Mouse (Mus musculus) cerebellum, adult 11-12 months (tissue): Measurements from ENCODE around the gene Mgll.

ENCODE experiments used
- DNase-seq: peaks from one replicate; pipeline ENCODE4 v3.0.0; 2022

Gene Mgll

DNA sequence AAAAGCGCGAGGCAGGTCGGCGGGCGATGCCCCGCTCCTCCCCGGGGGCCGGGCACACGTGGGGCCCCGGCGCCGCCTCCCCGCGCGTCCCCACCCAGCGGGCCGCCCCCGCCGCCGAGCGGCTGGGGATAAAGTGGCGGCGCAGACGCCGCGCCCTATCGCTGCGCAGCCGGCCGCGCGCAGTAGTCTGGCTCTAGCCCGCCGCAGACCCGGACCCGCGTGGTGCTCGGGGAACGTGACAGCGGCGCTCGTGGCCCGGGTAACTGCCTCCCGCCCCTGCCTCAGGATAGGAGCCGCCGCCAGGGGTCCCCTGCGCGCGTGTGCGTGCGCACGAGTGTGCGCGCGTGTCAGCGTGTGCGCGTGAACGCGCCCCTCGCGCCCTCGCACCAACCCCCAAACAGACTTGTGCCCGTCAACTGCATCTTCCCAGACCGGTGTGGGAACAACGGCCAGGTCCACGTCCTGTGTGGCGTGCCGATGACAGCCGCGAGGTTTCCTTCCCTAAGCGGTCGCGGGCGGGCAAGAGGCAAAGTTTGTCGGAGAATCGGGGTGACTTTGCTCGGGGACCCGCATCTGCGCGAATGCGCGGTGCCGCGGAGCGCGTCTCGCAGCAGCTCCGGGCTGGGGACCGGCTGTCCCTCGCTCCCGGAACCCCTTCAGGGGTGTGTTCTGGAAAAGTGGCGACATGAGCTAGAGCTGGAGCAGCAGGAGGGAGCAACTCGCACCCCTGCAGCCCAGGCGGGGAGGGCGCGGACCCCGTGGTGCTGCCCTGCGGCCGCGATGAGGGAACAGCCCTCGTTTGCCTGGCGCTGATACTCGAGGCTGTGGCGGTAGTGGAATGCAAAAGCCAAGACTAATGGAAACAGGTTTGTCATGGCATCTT, at the start of gene Mgll:
Mgll (plus strand) TSS at position 100 of the 883 bp plus-strand sequence.
- DNase-seq, result peak; percentile 79

- no peak for DNase-seq
Measured at GRCm38 (mm10) chr6:88675815-88676214, 48.4 kb upstream of the Mgll start.

DNA sequence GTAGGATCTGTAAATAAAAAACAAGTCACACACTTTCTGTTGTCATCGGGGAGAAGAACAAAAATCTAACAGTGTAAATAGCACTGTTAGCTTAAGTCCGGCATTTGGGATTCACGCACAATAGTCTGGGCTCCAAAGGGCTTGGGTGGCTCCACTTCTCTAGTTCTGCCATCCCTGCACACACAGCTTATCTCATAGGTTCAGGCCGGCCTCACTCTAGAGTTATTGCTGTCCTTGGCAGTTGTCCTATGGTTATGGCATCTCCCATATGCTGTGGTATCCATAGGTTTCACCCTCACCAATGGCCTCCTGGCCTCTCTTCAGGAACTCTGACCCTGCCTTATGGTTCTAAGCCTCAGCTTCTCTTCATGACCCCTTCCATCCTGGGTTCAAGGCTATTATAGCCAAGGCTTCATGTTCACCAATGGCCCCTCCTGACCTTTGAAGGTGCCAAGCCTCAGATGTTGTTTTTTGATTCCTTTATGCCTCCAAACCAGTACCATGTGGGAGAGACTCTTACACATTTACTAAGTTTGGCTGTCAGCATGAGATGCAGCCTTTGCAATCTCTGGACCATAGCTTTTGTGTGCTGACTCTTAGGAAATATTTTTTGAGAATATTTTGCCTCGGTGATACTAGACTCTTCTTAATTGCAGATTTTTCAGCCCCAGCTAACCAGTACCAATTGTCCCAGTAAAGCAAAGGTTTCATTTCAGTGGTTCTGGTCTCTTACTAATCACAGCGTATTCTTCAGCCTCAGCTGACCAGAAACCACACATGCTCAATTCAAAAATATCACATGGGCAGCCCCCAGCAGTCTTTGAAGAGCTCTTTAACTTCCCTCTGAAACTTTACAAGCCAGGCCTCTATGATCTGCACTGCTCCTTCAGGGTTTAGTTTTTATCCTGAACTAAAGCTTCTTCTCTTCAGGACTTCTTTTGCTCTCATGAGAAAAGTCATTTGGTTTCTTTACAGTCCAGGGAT, 47.2 kb upstream of the Mgll start:
- DNase-seq, result no peak

- DNase-seq, result no peak
Measured at GRCm38 (mm10) chr6:88677738-88678137, 46.5 kb upstream of the Mgll start.

GRCm38 (mm10) chr6:88681026-88681425, 43.2 kb upstream of the Mgll start:
- DNase-seq, result no peak

DNA sequence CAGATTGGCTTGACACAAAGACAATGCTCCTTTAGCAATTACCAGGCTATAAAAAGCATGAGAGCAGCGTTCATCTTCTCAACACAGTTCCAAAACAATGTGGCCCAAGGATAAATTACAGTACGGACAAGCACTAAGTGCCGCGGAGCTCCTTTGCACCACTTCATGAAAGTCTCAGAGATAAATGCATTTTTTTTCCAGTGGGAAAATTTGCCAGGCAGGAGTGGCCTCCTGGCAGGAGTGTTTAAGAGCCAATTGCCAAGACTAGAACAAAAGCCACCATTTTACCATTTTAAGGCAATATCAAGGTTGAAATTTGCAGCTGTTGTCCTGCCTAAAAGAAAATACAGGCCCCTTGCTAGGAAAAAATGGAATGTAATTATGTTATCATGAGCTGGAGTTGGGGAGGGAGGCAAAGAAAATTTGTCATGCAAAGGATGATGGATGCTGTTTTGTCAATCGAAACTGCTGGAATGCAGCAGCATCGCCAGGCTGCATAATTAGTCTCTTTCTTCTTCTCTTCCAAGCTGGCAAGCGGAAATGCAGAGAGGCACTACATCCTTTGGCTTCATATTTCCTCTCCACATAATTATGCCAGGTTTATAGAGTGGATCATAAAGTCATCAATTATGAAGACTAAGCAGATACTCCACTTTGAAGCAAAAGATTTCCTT, 40.7 kb upstream of the Mgll start:
- no peak for DNase-seq

DNA sequence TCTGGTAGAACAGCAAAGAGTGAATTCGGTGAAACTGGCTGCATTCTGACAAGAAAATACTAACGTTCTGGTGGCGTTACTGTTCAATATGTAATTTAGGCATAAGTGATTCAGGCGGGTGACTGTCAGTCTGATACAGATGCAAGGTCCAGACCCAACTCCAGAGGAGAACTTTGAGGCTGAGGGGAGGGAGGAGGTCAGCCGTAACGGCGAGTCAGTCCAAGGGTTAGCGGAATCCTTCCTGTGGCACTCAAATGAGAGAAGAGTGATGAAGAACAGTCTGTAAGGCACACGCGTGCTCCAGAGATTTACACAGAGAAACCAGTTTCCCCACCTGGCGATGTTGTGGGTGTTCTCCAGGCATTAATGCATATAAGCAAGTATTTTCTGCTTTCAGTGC, 36.0 kb upstream of the Mgll start:
- DNase-seq, result no peak

DNA sequence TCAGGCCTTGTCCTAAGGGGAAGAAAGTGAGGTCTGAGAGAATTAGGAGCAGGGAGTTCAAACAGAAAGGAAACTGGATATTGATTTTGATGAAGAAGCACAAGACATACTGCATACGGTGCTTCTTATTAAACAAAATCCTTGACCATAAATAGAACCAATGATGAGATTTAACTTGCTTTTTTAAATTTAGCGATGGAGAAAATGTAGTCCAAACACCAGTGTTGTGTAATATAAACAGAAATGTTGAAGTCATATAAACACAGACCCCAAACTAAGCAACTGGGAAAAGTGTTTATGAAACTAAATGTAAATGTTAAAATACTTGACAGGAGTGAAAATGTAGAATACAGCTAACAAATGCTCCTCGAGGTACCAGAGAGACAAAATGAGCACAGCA, 35.5 kb upstream of the Mgll start:
- no peak for DNase-seq

DNA sequence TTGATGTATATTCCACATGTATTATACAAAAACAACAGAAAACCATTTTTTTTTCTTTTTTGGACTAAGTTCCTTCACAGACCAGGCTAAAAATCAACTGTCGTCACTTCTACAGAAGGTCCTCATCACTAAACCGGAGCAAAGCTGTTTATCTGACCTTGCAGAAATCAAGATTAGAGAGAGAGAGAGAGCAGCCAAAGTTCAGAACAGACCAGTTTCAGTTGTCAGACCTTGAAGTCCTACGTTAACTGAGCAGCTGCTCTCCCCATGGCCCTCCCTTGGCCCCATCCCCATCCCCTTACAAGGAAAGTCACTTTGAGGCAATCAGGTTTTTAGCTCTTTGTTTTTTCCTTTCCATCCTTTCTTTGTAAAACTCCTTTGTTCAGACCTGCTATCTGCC, 34.0 kb upstream of the Mgll start:
- no peak for DNase-seq

DNA sequence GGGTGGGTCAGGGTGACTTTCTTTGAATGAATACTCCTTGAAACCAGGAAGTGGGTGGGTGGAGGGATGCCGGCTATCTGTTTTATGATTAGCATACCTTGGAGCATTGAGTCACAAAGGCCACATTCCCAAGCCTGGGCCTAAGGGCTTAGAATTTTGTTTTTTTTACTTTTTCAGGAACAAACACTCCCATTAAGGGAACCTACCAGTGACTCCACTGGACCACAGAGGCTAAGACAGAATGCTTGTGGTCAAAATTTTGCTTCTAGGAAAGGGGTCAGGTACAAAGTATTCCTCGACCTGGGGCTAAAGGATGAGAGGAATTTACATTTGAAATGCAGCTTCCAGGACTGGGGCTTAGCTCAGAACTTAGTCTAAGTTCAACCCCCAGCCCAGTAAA, 32.9 kb upstream of the Mgll start:
- no peak for DNase-seq

DNA sequence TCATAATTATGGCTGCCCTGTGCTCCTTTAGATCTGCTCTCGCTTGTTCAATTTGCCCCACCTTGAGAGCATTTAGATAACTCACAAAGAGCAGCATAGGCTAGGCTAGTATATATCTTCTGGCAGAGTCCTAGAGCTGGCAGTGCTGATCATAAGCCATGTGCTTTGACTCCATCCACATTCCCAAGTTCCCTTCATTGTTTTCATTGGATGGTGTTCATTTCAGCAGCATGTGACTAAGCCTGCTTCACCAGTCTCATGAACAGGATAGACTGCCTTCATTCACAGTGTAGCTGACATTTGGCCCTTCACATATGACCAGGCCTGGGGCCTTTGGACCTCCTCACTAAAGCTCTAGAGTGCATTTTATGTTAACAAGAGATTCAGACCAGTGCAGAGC, 21.3 kb upstream of the Mgll start:
- DNase-seq, result no peak

DNA sequence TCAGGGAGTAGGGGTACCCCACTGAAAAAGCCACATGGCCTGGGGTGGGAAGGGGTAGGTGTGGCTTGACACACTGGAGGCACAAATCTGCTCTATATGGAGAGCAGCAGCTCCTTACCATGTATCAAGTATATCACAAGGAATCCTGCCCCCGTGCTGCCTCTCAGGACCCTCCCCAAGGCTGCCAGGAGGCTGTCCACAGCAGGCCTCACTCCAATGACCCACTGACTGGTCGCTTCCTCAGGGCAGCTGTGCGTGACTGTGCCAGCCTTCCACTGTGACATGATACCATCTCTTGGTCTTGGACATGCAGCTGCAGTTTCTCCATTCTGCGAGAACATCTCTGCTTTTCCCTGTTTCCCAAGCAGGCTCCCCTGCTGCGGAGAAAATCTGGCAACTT, 20.5 kb upstream of the Mgll start:
- DNase-seq, result no peak

DNA sequence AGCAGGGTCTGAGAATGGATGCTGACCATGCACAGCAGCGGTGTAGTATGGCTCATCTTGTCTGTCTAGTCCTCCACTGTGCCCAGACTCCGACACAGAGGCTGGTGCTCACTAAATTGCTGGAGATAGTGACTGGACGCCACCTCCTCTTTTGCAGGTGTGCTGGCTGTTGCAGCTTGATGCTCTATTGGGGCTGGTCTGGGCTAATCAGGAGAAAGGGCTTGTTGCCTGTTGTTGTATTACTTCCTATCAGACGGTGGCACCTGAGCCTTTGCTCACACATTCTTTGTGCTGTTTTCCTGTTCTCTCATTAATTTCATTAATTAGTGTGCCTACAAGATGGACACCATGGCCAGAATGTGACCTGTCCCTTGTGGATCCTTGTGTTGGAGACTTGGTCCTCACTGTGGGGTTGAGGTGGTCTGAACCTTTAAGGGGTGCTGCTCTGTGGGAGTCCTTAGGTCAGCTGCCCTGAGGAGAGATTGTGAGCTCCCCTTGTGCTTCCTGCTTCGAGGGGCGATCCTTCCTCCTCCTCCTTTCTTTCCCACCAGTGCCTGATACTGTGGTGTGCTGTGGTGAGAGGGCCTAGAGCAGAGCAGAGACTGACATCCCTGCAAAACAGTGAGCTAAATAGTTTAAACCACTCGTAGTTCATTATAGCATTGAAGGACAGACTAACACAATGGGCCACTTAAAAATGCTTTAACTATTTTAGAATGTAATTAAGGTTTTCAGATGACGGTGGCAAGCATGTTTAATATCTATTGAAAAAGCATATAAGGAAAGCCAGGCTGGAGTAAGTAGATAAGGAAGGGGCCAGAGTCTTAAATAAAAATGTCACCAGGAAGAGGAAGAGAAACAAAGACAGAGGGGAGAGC, 15.6 kb upstream of the Mgll start:
- no peak for DNase-seq

GRCm38 (mm10) chr6:88709279-88709575, 15.0 kb upstream of the Mgll start:
- no peak for DNase-seq

GRCm38 (mm10) chr6:88711313-88711712, 12.9 kb upstream of the Mgll start:
- no peak for DNase-seq

DNA sequence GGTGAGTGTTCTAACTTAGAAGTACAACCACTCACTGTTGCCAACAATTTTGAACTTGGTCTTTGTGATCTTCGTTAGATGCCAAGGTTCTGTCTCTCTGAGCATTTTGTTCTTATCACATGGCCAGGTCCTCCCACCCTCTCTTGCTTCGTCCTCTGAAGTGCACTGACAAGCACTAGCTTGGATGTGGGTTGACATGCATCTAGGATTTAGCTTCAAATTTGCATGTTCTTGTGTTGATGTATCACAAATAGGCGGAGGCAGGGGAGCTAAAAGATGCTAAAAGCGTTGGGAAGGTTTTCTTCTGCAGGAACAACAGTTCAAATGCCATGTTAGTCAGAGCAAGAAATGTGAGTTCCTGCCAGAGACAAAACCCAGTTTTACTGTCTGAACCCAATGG, 12.1 kb upstream of the Mgll start:
- no peak for DNase-seq

- DNase-seq, result no peak
Measured at GRCm38 (mm10) chr6:88713320-88713719, 10.9 kb upstream of the Mgll start.

GRCm38 (mm10) chr6:88714200-88714674, 10.0 kb upstream of the Mgll start:
- no peak for DNase-seq

- DNase-seq, result no peak
Measured at GRCm38 (mm10) chr6:88715378-88715781, 8.8 kb upstream of the Mgll start.

DNA sequence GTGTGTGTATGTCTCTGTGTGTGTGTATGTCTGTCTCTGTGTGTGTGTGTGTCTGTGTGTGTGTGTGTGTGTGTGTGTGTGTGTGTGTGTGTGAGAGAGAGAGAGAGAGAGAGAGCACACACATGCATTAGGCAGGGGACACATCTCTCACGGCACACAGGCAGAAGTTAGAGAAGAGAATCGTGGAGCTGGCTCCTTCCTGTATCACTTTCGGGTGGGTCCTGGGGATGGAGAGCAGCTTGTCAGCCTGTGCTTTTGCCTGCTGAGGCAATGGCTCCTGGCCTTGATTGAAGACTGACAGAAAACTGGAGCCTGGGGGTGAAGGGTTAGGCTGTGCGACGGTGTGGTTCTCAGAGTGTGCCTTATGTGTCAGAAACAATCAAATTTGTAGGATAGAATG, 8.2 kb upstream of the Mgll start:
- DNase-seq, result no peak

DNA sequence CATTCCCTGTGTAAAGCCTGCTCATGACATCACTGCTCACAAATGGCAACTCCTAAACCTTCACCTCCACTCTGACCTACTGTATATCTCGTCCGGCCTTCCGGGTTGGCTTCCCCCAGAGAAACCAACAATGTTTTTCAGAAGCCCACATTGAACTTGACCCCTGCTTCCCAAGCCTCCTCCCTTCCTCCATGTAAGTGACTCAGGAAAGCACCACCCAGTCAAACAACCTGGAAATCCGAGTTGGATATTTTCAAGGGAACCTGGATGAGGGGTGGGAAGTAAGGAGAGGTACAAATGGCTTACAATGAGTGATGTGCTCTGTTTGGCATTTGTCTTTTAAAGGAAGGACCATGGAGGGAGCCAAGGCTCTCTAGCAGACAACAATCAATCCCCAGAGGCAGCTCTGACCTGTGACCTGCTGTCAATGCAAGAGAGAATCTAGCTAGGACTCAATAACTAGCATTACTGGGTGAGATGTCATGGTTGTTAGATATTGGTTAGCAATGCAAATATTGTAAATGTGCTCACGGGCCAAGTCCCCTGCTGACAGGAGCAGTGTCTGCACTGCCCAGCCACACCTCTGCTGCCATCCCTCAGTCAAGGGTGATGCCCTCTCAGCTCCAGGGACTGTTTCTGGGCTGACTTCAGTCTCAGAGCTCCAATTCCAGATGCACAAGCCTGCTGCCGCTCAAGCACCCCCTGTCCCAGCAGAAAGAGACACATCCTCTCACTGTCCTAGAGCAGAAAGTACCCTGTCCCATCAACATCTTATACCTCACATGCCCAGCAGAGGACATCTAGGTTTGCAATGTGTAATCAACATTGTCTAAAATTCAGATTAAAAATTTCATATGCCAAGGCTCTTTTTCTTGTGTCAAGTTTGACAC, 6.8 kb upstream of the Mgll start:
- DNase-seq, result no peak
